Mouse (Mus musculus) kidney, adult 8-10 months (tissue): ENCODE results near the gene Pde6g.
A peak's percentile ranks its signal among the peaks of the same experiment; 100 is the strongest.

Experiments
- DNase-seq, 2 experiments: peaks; one replicate each; pipeline ENCODE4 v3.0.0; 2022

Gene Pde6g

GRCm38 (mm10) chr11:120465521-120465920 lies 12.2 kb upstream of the Pde6g start:
- no peak for DNase-seq

- DNase-seq, result no peak
Measured at GRCm38 (mm10) chr11:120464365-120464764, 11.1 kb upstream of the Pde6g start.

GRCm38 (mm10) chr11:120463536-120463935 lies 10.2 kb upstream of the Pde6g start:
- no peak for DNase-seq

- no peak for DNase-seq
Measured at GRCm38 (mm10) chr11:120458847-120459597, 5.7 kb upstream of the Pde6g start.

GRCm38 (mm10) chr11:120457772-120458751 lies 4.8 kb upstream of the Pde6g start, which contains the start of the genes Oxld1 and Ccdc137:
Gene Oxld1, minus strand, starts transcription at chr11:120458068.
Gene Ccdc137, plus strand, starts transcription at chr11:120458115.
- DNase-seq, result peak; percentile 51 to 70

- DNase-seq, result no peak
Measured at GRCm38 (mm10) chr11:120457370-120457769, 4.1 kb upstream of the Pde6g start.

- no peak for DNase-seq
Measured at GRCm38 (mm10) chr11:120455413-120455812, 2.1 kb upstream of the Pde6g start.

- DNase-seq, result no peak
Measured at GRCm38 (mm10) chr11:120454965-120455364, 1.7 kb upstream of the Pde6g start.

GRCm38 (mm10) chr11:120452246-120452645 lies 1.1 kb downstream of the Pde6g start:
- DNase-seq, result no peak

- no peak for DNase-seq
Measured at GRCm38 (mm10) chr11:120447179-120447578, 6.1 kb downstream of the Pde6g start.

- DNase-seq, result no peak
Measured at GRCm38 (mm10) chr11:120445475-120445874, 7.8 kb downstream of the Pde6g start.

GRCm38 (mm10) chr11:120444106-120444505 lies 9.2 kb downstream of the Pde6g start:
- no peak for DNase-seq

GRCm38 (mm10) chr11:120442765-120443280 lies 10.5 kb downstream of the Pde6g start:
- DNase-seq, result peak in 1 of 2 experiments; percentile 18

- no peak for DNase-seq
Measured at GRCm38 (mm10) chr11:120442344-120442743, 11.0 kb downstream of the Pde6g start, which contains the start of gene Tspan10. Gene Tspan10, plus strand, starts transcription at chr11:120442644.

GRCm38 (mm10) chr11:120437857-120438385 lies 15.4 kb downstream of the Pde6g start:
- no peak for DNase-seq

GRCm38 (mm10) chr11:120437152-120437856 lies 16.0 kb downstream of the Pde6g start, which contains the start of gene Nploc4:
Gene Nploc4, minus strand, starts transcription at chr11:120437708.
- DNase-seq, result peak; percentile 73 to 88

GRCm38 (mm10) chr11:120426727-120427126 lies 26.6 kb downstream of the Pde6g start:
- DNase-seq, result no peak

GRCm38 (mm10) chr11:120423569-120424295 lies 29.6 kb downstream of the Pde6g start:
- peak; percentile 42 to 61 for DNase-seq

- no peak for DNase-seq
Measured at GRCm38 (mm10) chr11:120422651-120423568, 30.4 kb downstream of the Pde6g start.

GRCm38 (mm10) chr11:120418592-120418991 lies 34.7 kb downstream of the Pde6g start:
- no peak for DNase-seq
